ENCODE assay signal across 32 mouse cellular contexts in the genomic region with DNA sequence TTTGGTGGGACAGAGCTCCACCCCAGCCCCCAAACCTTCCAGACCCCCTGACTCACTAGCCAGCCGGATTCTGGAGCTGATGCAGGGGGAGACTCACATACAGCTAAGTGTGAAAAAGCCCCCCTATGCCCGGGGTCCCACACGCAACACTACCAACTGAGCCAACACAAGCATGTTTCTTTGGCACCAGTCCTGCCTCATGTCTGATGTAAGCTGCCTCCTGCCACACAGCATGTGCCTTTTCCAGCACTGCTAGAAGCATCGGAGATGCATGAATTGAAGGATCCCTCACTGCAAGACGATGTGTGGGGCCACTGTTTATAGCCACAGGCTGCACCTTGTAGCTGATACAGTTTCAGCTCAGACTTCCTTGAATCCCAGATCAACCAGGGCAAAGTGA. TPM values are rescaled to one million over a fixed set of nuclear protein-coding genes. Genes with fewer than 3 reads are reported as not detected.
DNase-seq lines count a peak whose midpoint lies in the region; ATAC-seq and TF ChIP-seq lines count a peak whose summit lies in the region.
"Had no signal": no experiment of that assay in that cellular context is flagged by ENCODE, and none has a peak within 500 bp of the region (broad histone marks: within the 10 kb centered on the region; RNA-seq: fewer than 3 reads in every experiment).

No protein-coding gene starts in this region.

- H3K36me3 ChIP-seq in forebrain, embryonic 13.5 days (ENCODE audit: poor library complexity, severe bottlenecking) = 0 out of 2 replicates have a peak, but pooled peaks cover 4% of the 10 kb centered on the region
- H3K36me3 ChIP-seq in forebrain, embryonic 12.5 days (replicated peaks) = no peaks in the 10 kb centered on the region
- H3K36me3 ChIP-seq in hindbrain, postnatal 0 days (ENCODE audit: insufficient read depth, low read length) = 0 out of 2 replicates have a peak, but pooled peaks cover 4% of the 10 kb centered on the region
- peaks cover 29% of the 10 kb centered on the region for H3K36me3 ChIP-seq in hindbrain, embryonic 10.5 days
- H3K36me3 ChIP-seq in midbrain, postnatal 0 days (ENCODE audit: insufficient read depth, low read length) = peaks cover 29% of the 10 kb centered on the region
- peaks cover 16% of the 10 kb centered on the region; the same call in 1 of the 2 replicates for H3K36me3 ChIP-seq in midbrain, embryonic 13.5 days
- peaks cover 16% of the 10 kb centered on the region for H3K36me3 ChIP-seq in forebrain, postnatal 0 days (ENCODE audit: insufficient read depth)
- H3K36me3 ChIP-seq: heart, embryonic 10.5 days; heart, embryonic 13.5 days had no signal

- no peaks in the 10 kb centered on the region for H3K27me3 ChIP-seq in forebrain, embryonic 13.5 days
- no peaks in the 10 kb centered on the region for H3K27me3 ChIP-seq in forebrain, embryonic 12.5 days
- H3K27me3 ChIP-seq in hindbrain, postnatal 0 days (ENCODE audit: insufficient read depth, low read length) = no peaks in the 10 kb centered on the region
- H3K27me3 ChIP-seq in hindbrain, embryonic 10.5 days (ENCODE audit: insufficient read depth, poor library complexity, severe bottlenecking) = no peaks in the 10 kb centered on the region
- no peaks in the 10 kb centered on the region for H3K27me3 ChIP-seq in midbrain, postnatal 0 days (ENCODE audit: insufficient read depth, low read length)
- no peaks in the 10 kb centered on the region for H3K27me3 ChIP-seq in midbrain, embryonic 13.5 days
- H3K27me3 ChIP-seq in forebrain, postnatal 0 days (ENCODE audit: insufficient read depth, low read length) = no peaks in the 10 kb centered on the region
- H3K27me3 ChIP-seq: hindbrain, embryonic 13.5 days had no signal

- 80% methylated on average over 5 of the region's 5 CpGs for WGBS in forebrain, embryonic 13.5 days
- 89% methylated on average over 5 of the region's 5 CpGs for WGBS in forebrain, embryonic 12.5 days
- 56% methylated on average over 5 of the region's 5 CpGs for WGBS in hindbrain, postnatal 0 days
- WGBS in hindbrain, embryonic 10.5 days = 87% methylated on average over 5 of the region's 5 CpGs
- 81% methylated on average over 5 of the region's 5 CpGs for WGBS in midbrain, postnatal 0 days
- 81% methylated on average over 5 of the region's 5 CpGs for WGBS in midbrain, embryonic 13.5 days
- WGBS in forebrain, postnatal 0 days = 45% methylated on average over 5 of the region's 5 CpGs

- ATAC-seq in forebrain, embryonic 13.5 days = peak; percentile 44; the same call in 1 of the 2 replicates
- no peak for ATAC-seq in forebrain, embryonic 12.5 days (ENCODE audit: low FRiP score)
- ATAC-seq in hindbrain, postnatal 0 days = no peak
- no peak for ATAC-seq in midbrain, postnatal 0 days (ENCODE audit: low FRiP score)
- no peak for ATAC-seq in midbrain, embryonic 13.5 days
- peak; percentile 76 for ATAC-seq in forebrain, postnatal 0 days
- ATAC-seq: CD4-positive, CD25-positive, alpha-beta regulatory T cell, adult 4 months; hindbrain, embryonic 16.5 days; inflammation-experienced regulatory T-cells, adult 6 months; intestine, embryonic 16.5 days had no signal

- H3K4me1 ChIP-seq in forebrain, embryonic 13.5 days = no peaks in the 10 kb centered on the region; the same call in 1 of the 2 replicates
- no peaks in the 10 kb centered on the region for H3K4me1 ChIP-seq in forebrain, embryonic 12.5 days
- H3K4me1 ChIP-seq in hindbrain, postnatal 0 days (ENCODE audit: insufficient read depth, low read length) = peaks cover 2% of the 10 kb centered on the region; the same call in 1 of the 2 replicates
- H3K4me1 ChIP-seq in hindbrain, embryonic 10.5 days (replicated peaks) = peaks cover 9% of the 10 kb centered on the region
- H3K4me1 ChIP-seq in midbrain, postnatal 0 days (ENCODE audit: insufficient read depth, low read length) = no peaks in the 10 kb centered on the region
- no peaks in the 10 kb centered on the region for H3K4me1 ChIP-seq in midbrain, embryonic 13.5 days (replicated peaks)
- no peaks in the 10 kb centered on the region for H3K4me1 ChIP-seq in forebrain, postnatal 0 days (ENCODE audit: insufficient read depth)
- H3K4me1 ChIP-seq: heart, embryonic 13.5 days had no signal

- no peak overlapping the region for H3K4me3 ChIP-seq in forebrain, embryonic 13.5 days
- H3K4me3 ChIP-seq in forebrain, embryonic 12.5 days (replicated peaks) = no peak overlapping the region
- no peak overlapping the region for H3K4me3 ChIP-seq in hindbrain, postnatal 0 days (ENCODE audit: low read length)
- no peak overlapping the region for H3K4me3 ChIP-seq in hindbrain, embryonic 10.5 days
- H3K4me3 ChIP-seq in midbrain, postnatal 0 days (ENCODE audit: low read depth, low read length) = no peak overlapping the region
- H3K4me3 ChIP-seq in midbrain, embryonic 13.5 days (replicated peaks) = no peak overlapping the region
- H3K4me3 ChIP-seq in forebrain, postnatal 0 days (ENCODE audit: low read depth, low read length) = no peak overlapping the region
- H3K4me3 ChIP-seq: heart, adult 2 months; heart, embryonic 10.5 days; heart, embryonic 13.5 days; hindbrain, embryonic 13.5 days had no signal

- no peak overlapping the region for H3K27ac ChIP-seq in forebrain, embryonic 13.5 days
- H3K27ac ChIP-seq in forebrain, embryonic 12.5 days = no peak overlapping the region
- no peak overlapping the region for H3K27ac ChIP-seq in hindbrain, postnatal 0 days
- H3K27ac ChIP-seq in hindbrain, embryonic 10.5 days = no peak overlapping the region
- no peak overlapping the region for H3K27ac ChIP-seq in midbrain, postnatal 0 days (ENCODE audit: low read depth, low read length)
- H3K27ac ChIP-seq in midbrain, embryonic 13.5 days = no peak overlapping the region
- no peak overlapping the region for H3K27ac ChIP-seq in forebrain, postnatal 0 days (ENCODE audit: low read depth, low read length)
- H3K27ac ChIP-seq: heart, adult 2 months; heart, embryonic 10.5 days; heart, embryonic 13.5 days; hindbrain, embryonic 13.5 days had no signal

- no peak for TF ChIP-seq CTCF in hindbrain, postnatal 0 days (IDR thresholded peaks at IDR 0.05; ENCODE audit: low read depth)
- no peak for TF ChIP-seq CTCF in midbrain, postnatal 0 days (IDR thresholded peaks at IDR 0.05)
- TF ChIP-seq CTCF in forebrain, postnatal 0 days (IDR thresholded peaks at IDR 0.05; ENCODE audit: low read depth) = no peak

- DNase-seq in hindbrain, postnatal 0 days (ENCODE audit: low spot score) = peak; percentile 52
- DNase-seq in hindbrain, embryonic 10.5 days (ENCODE audit: low spot score) = no peak
- DNase-seq in midbrain, postnatal 0 days (ENCODE audit: low spot score) = peak; percentile 30
- DNase-seq in forebrain, postnatal 0 days = peak; percentile 78
- no peak for DNase-seq in heart, postnatal 4 days
- DNase-seq: adrenal gland, adult 2 months; adrenal gland, postnatal 14 days; cerebellum, adult 18-20 months; cerebellum, adult 9-11 months; gastrocnemius, postnatal 25 days; heart, adult 2 months; heart, postnatal 14 days; kidney, adult 18-20 months had no signal

- no peak overlapping the region for H3K9ac ChIP-seq in forebrain, embryonic 13.5 days
- no peak overlapping the region for H3K9ac ChIP-seq in forebrain, embryonic 12.5 days
- no peak overlapping the region for H3K9ac ChIP-seq in hindbrain, postnatal 0 days (replicated peaks; ENCODE audit: low read length)
- H3K9ac ChIP-seq in midbrain, postnatal 0 days (replicated peaks; ENCODE audit: low read length, poor library complexity, severe bottlenecking) = no peak overlapping the region
- no peak overlapping the region for H3K9ac ChIP-seq in midbrain, embryonic 13.5 days (replicated peaks)
- no peak overlapping the region for H3K9ac ChIP-seq in forebrain, postnatal 0 days
- H3K9ac ChIP-seq: heart, embryonic 13.5 days; hindbrain, embryonic 13.5 days had no signal

- H3K9me3 ChIP-seq in forebrain, embryonic 13.5 days (replicated peaks) = no peaks in the 10 kb centered on the region
- H3K9me3 ChIP-seq in forebrain, embryonic 12.5 days = no peaks in the 10 kb centered on the region
- no peaks in the 10 kb centered on the region for H3K9me3 ChIP-seq in hindbrain, postnatal 0 days (ENCODE audit: low read length)
- H3K9me3 ChIP-seq in hindbrain, embryonic 10.5 days = 0 out of 2 replicates have a peak, but pooled peaks cover 5% of the 10 kb centered on the region
- H3K9me3 ChIP-seq in midbrain, postnatal 0 days (ENCODE audit: low read length) = no peaks in the 10 kb centered on the region
- no peaks in the 10 kb centered on the region for H3K9me3 ChIP-seq in midbrain, embryonic 13.5 days
- H3K9me3 ChIP-seq in forebrain, postnatal 0 days (ENCODE audit: low read length) = no peaks in the 10 kb centered on the region
- H3K9me3 ChIP-seq: heart, embryonic 10.5 days; heart, embryonic 13.5 days; hindbrain, embryonic 13.5 days had no signal

- no peak overlapping the region for H3K4me2 ChIP-seq in forebrain, embryonic 13.5 days
- no peak overlapping the region for H3K4me2 ChIP-seq in forebrain, embryonic 12.5 days
- H3K4me2 ChIP-seq in hindbrain, postnatal 0 days (ENCODE audit: low read depth, low read length) = no peak overlapping the region
- H3K4me2 ChIP-seq in midbrain, postnatal 0 days (ENCODE audit: low read depth, low read length, poor library complexity, severe bottlenecking) = no peak overlapping the region
- no peak overlapping the region for H3K4me2 ChIP-seq in midbrain, embryonic 13.5 days (replicated peaks)
- H3K4me2 ChIP-seq in forebrain, postnatal 0 days (ENCODE audit: low read depth) = no peak overlapping the region
- H3K4me2 ChIP-seq: heart, embryonic 13.5 days; hindbrain, embryonic 13.5 days had no signal

RNA-seq across cellular contexts. Expression of a gene that starts 9.3 kb away (rescaled TPM):
- 8.2 and 11.4 TPM in 2 replicates for polyA plus RNA-seq in forebrain, embryonic 13.5 days (2015; fragmentation: Nextera tagmentation; extraction: Ambion mirVana)
- 11.9 and 12.7 TPM in 2 replicates for polyA plus RNA-seq in forebrain, embryonic 12.5 days (2016; fragmentation: Nextera tagmentation; extraction: Ambion mirVana)
- 66.2 and 67.9 TPM in 2 replicates for total RNA-seq in hindbrain, postnatal 0 days (2014; rRNA removed)
- 19.8 and 21.3 TPM in 2 replicates for polyA plus RNA-seq in hindbrain, postnatal 0 days (2015; fragmentation: Nextera tagmentation; extraction: Ambion mirVana)
- polyA plus RNA-seq in hindbrain, embryonic 10.5 days (2016; fragmentation: Nextera tagmentation; extraction: Ambion mirVana) = 20.5 and 22.6 TPM in 2 replicates
- total RNA-seq in midbrain, postnatal 0 days (2014; rRNA removed) = 74.5 and 78.2 TPM in 2 replicates
- 25.9 and 26.2 TPM in 2 replicates for polyA plus RNA-seq in midbrain, postnatal 0 days (2015; fragmentation: Nextera tagmentation; extraction: Ambion mirVana)
- 18.4 and 20.5 TPM in 2 replicates for polyA plus RNA-seq in midbrain, embryonic 13.5 days (2015; fragmentation: Nextera tagmentation; extraction: Ambion mirVana)
- 45.3 and 54.7 TPM in 2 replicates for total RNA-seq in forebrain, postnatal 0 days (2014; rRNA removed)
- polyA plus RNA-seq in forebrain, postnatal 0 days (2015; fragmentation: Nextera tagmentation; extraction: Ambion mirVana) = 11.3 and 16.9 TPM in 2 replicates
- total RNA-seq in heart, postnatal 4 days (2021) = 1 to 10 TPM; 3.2 to 3.7 TPM
- total RNA-seq: hematopoietic stem cell, adult 5-6 weeks; MEL had no signal
- polyA plus RNA-seq: CD4-positive, CD25-positive, alpha-beta regulatory T cell, adult 4 months; inflammation-experienced regulatory T-cells, adult 6 months had no signal

RNA-seq across cellular contexts. Expression of a gene that starts 14.6 kb away (rescaled TPM):
- 0.08 and 0.11 TPM in 2 replicates for polyA plus RNA-seq in forebrain, embryonic 13.5 days (2015; fragmentation: Nextera tagmentation; extraction: Ambion mirVana)
- polyA plus RNA-seq in forebrain, embryonic 12.5 days (2016; fragmentation: Nextera tagmentation; extraction: Ambion mirVana) = 0.05 TPM in 1 of 2 replicates, not detected in the other
- 31.9 and 37.6 TPM in 2 replicates for total RNA-seq in hindbrain, postnatal 0 days (2014; rRNA removed)
- 1.0 and 1.1 TPM in 2 replicates for polyA plus RNA-seq in hindbrain, postnatal 0 days (2015; fragmentation: Nextera tagmentation; extraction: Ambion mirVana)
- polyA plus RNA-seq in hindbrain, embryonic 10.5 days (2016; fragmentation: Nextera tagmentation; extraction: Ambion mirVana) = 0.02 and 0.07 TPM in 2 replicates
- total RNA-seq in midbrain, postnatal 0 days (2014; rRNA removed) = 43.6 and 45.2 TPM in 2 replicates
- polyA plus RNA-seq in midbrain, postnatal 0 days (2015; fragmentation: Nextera tagmentation; extraction: Ambion mirVana) = 1.7 and 1.8 TPM in 2 replicates
- 0.24 and 0.28 TPM in 2 replicates for polyA plus RNA-seq in midbrain, embryonic 13.5 days (2015; fragmentation: Nextera tagmentation; extraction: Ambion mirVana)
- 22.2 and 26.7 TPM in 2 replicates for total RNA-seq in forebrain, postnatal 0 days (2014; rRNA removed)
- 0.65 and 0.69 TPM in 2 replicates for polyA plus RNA-seq in forebrain, postnatal 0 days (2015; fragmentation: Nextera tagmentation; extraction: Ambion mirVana)
- total RNA-seq in heart, postnatal 4 days (2021) = under 1 TPM; 0.10 to 0.11 TPM
- total RNA-seq: gastrocnemius, postnatal 25 days; heart, postnatal 14 days; MEL had no signal
- polyA plus RNA-seq: CD4-positive, CD25-positive, alpha-beta regulatory T cell, adult 4 months; embryonic facial prominence, embryonic 14.5 days; heart, embryonic 10.5 days; heart, embryonic 13.5 days; heart, embryonic 16.5 days; inflammation-experienced regulatory T-cells, adult 6 months had no signal

RNA-seq across cellular contexts. Expression of a gene that starts 17.2 kb away (rescaled TPM):
- polyA plus RNA-seq in forebrain, embryonic 13.5 days (2015; fragmentation: Nextera tagmentation; extraction: Ambion mirVana) = 0.13 TPM in 1 of 2 replicates, not detected in the other
- polyA plus RNA-seq in forebrain, embryonic 12.5 days (2016; fragmentation: Nextera tagmentation; extraction: Ambion mirVana) = not detected in 2 replicates
- total RNA-seq in hindbrain, postnatal 0 days (2014; rRNA removed) = 0.42 and 2.0 TPM in 2 replicates
- 0.60 and 0.71 TPM in 2 replicates for polyA plus RNA-seq in hindbrain, postnatal 0 days (2015; fragmentation: Nextera tagmentation; extraction: Ambion mirVana)
- polyA plus RNA-seq in hindbrain, embryonic 10.5 days (2016; fragmentation: Nextera tagmentation; extraction: Ambion mirVana) = not detected in 2 replicates
- total RNA-seq in midbrain, postnatal 0 days (2014; rRNA removed) = 2.3 TPM in 1 of 2 replicates, not detected in the other
- polyA plus RNA-seq in midbrain, postnatal 0 days (2015; fragmentation: Nextera tagmentation; extraction: Ambion mirVana) = 1.6 and 2.1 TPM in 2 replicates
- polyA plus RNA-seq in midbrain, embryonic 13.5 days (2015; fragmentation: Nextera tagmentation; extraction: Ambion mirVana) = 0.27 TPM in 1 of 2 replicates, not detected in the other
- total RNA-seq in forebrain, postnatal 0 days (2014; rRNA removed) = 0.38 and 0.52 TPM in 2 replicates
- 0.44 and 0.81 TPM in 2 replicates for polyA plus RNA-seq in forebrain, postnatal 0 days (2015; fragmentation: Nextera tagmentation; extraction: Ambion mirVana)
- not detected for total RNA-seq in heart, postnatal 4 days (2021)
- total RNA-seq: adrenal gland, adult 2 months; adrenal gland, postnatal 14 days; adrenal gland, postnatal 4 days; heart, adult 2 months; heart, postnatal 14 days; hematopoietic stem cell, adult 5-6 weeks; MEL had no signal
- polyA plus RNA-seq: adrenal gland, adult 2 months; C2C12; CD4-positive, CD25-positive, alpha-beta regulatory T cell, adult 4 months; embryonic facial prominence, embryonic 11.5 days; embryonic facial prominence, embryonic 14.5 days; gonadal fat pad, adult 2 months; heart, adult 2 months; heart, embryonic 10.5 days; heart, embryonic 13.5 days; heart, embryonic 16.5 days; hindbrain, embryonic 13.5 days; inflammation-experienced regulatory T-cells, adult 6 months; intestine, embryonic 16.5 days had no signal

RNA-seq across cellular contexts. Expression of a gene that starts 36.0 kb away (rescaled TPM):
- 0.31 and 0.43 TPM in 2 replicates for polyA plus RNA-seq in forebrain, embryonic 13.5 days (2015; fragmentation: Nextera tagmentation; extraction: Ambion mirVana)
- polyA plus RNA-seq in forebrain, embryonic 12.5 days (2016; fragmentation: Nextera tagmentation; extraction: Ambion mirVana) = 0.99 and 1.0 TPM in 2 replicates
- 0.90 and 2.1 TPM in 2 replicates for total RNA-seq in hindbrain, postnatal 0 days (2014; rRNA removed)
- 0.98 and 1.4 TPM in 2 replicates for polyA plus RNA-seq in hindbrain, postnatal 0 days (2015; fragmentation: Nextera tagmentation; extraction: Ambion mirVana)
- 1.4 and 1.5 TPM in 2 replicates for polyA plus RNA-seq in hindbrain, embryonic 10.5 days (2016; fragmentation: Nextera tagmentation; extraction: Ambion mirVana)
- 1.7 and 1.9 TPM in 2 replicates for total RNA-seq in midbrain, postnatal 0 days (2014; rRNA removed)
- 1.3 and 1.6 TPM in 2 replicates for polyA plus RNA-seq in midbrain, postnatal 0 days (2015; fragmentation: Nextera tagmentation; extraction: Ambion mirVana)
- polyA plus RNA-seq in midbrain, embryonic 13.5 days (2015; fragmentation: Nextera tagmentation; extraction: Ambion mirVana) = 0.50 and 0.90 TPM in 2 replicates
- total RNA-seq in forebrain, postnatal 0 days (2014; rRNA removed) = 0.38 and 0.95 TPM in 2 replicates
- polyA plus RNA-seq in forebrain, postnatal 0 days (2015; fragmentation: Nextera tagmentation; extraction: Ambion mirVana) = 0.67 and 0.70 TPM in 2 replicates
- total RNA-seq in heart, postnatal 4 days (2021) = under 1 TPM; 0.36 to 0.67 TPM
- total RNA-seq: adrenal gland, adult 2 months; adrenal gland, postnatal 14 days; gastrocnemius, adult 8-10 months; gastrocnemius, postnatal 25 days; heart, adult 2 months; hematopoietic stem cell, adult 5-6 weeks; MEL had no signal
- polyA plus RNA-seq: adrenal gland, adult 2 months; C2C12; heart, adult 2 months; inflammation-experienced regulatory T-cells, adult 6 months had no signal

RNA-seq across cellular contexts. Expression of a gene that starts 40.8 kb away (rescaled TPM):
- 67.8 and 73.0 TPM in 2 replicates for polyA plus RNA-seq in forebrain, embryonic 13.5 days (2015; fragmentation: Nextera tagmentation; extraction: Ambion mirVana)
- 61.0 and 62.5 TPM in 2 replicates for polyA plus RNA-seq in forebrain, embryonic 12.5 days (2016; fragmentation: Nextera tagmentation; extraction: Ambion mirVana)
- 117 and 135 TPM in 2 replicates for total RNA-seq in hindbrain, postnatal 0 days (2014; rRNA removed)
- 132 and 133 TPM in 2 replicates for polyA plus RNA-seq in hindbrain, postnatal 0 days (2015; fragmentation: Nextera tagmentation; extraction: Ambion mirVana)
- 66.0 and 76.6 TPM in 2 replicates for polyA plus RNA-seq in hindbrain, embryonic 10.5 days (2016; fragmentation: Nextera tagmentation; extraction: Ambion mirVana)
- 80.9 and 85.9 TPM in 2 replicates for total RNA-seq in midbrain, postnatal 0 days (2014; rRNA removed)
- 139 and 146 TPM in 2 replicates for polyA plus RNA-seq in midbrain, postnatal 0 days (2015; fragmentation: Nextera tagmentation; extraction: Ambion mirVana)
- polyA plus RNA-seq in midbrain, embryonic 13.5 days (2015; fragmentation: Nextera tagmentation; extraction: Ambion mirVana) = 80.8 and 84.1 TPM in 2 replicates
- 64.2 and 91.5 TPM in 2 replicates for total RNA-seq in forebrain, postnatal 0 days (2014; rRNA removed)
- polyA plus RNA-seq in forebrain, postnatal 0 days (2015; fragmentation: Nextera tagmentation; extraction: Ambion mirVana) = 128 and 148 TPM in 2 replicates
- 10 to 100 TPM; 18.8 to 20.3 TPM for total RNA-seq in heart, postnatal 4 days (2021)

Comparison
In these comparisons a context has a peak if more than half of its experiments do, and no peak if none do; other contexts are left out.
1. ATAC-seq: peak in forebrain, embryonic 13.5 days (single experiment) and forebrain, postnatal 0 days (single experiment); none in forebrain, embryonic 12.5 days (single experiment), hindbrain, postnatal 0 days (single experiment), midbrain, postnatal 0 days (single experiment) and midbrain, embryonic 13.5 days (single experiment).
2. DNase-seq: peak in hindbrain, postnatal 0 days (single experiment), midbrain, postnatal 0 days (single experiment) and forebrain, postnatal 0 days (single experiment); none in hindbrain, embryonic 10.5 days (single experiment) and heart, postnatal 4 days (single experiment).